Mouse (Mus musculus) MEL-GATA-1-ER (cell line): ENCODE measurements around the gene Csad.

Source experiments
- DNase-seq: peaks from one replicate; pipeline ENCODE4 v3.0.0-alpha.2; 2012; ENCODE audit warnings: low read depth; ENCODE audit errors: extremely low read depth

Gene Csad

GRCm38 (mm10) chr15:102202971-102203834 lies 1.3 kb downstream of the Csad start, which contains the start of gene Zfp740:
Gene Zfp740, plus strand, starts transcription at chr15:102203249.
- DNase-seq, result peak; percentile 90

DNA sequence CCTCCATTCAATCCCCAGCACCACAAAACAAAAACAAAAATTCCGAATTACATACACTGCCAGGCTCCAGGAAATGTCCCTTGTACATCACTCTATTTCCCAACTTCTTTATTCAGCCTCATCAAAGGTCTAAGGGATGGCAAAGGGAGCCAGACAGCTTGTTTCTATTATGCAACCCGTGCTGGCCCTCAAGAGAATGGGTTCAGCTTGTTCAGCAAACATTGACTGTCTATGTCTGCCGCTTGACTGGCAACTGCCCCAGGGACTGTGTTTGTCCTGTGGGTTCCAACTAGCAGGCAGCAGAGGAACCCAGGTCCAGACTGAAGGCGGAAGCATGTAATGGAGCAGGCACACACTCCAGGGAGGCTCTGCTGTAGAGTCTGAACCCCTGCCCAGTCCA lies 5.7 kb downstream of the Csad start:
- no peak for DNase-seq

GRCm38 (mm10) chr15:102195373-102195772 lies 9.2 kb downstream of the Csad start:
- no peak for DNase-seq

DNA sequence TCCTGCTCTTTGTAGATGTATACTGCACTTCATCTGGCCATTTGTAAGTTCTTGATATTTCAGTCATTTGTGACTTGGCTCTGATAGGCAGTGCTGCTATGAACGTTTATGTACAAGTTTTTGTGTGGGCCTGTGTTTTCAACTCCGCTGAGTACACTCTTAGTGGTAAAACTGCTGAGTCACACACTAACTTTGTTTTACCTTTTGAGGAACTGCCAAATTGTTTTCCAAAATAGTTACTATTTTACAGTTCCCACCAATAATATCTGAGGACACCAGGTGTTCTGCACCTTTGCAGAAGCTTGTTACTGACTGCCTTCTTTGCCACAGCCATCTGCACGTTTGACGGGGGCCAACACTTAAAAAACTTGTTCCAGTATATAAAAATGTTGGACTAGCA lies 10.1 kb downstream of the Csad start:
- peak; percentile 26 for DNase-seq

- no peak for DNase-seq
Measured at GRCm38 (mm10) chr15:102193652-102194051, 10.9 kb downstream of the Csad start.

- no peak for DNase-seq
Measured at GRCm38 (mm10) chr15:102192820-102193386, 11.6 kb downstream of the Csad start.

- no peak for DNase-seq
Measured at GRCm38 (mm10) chr15:102192271-102192812, 12.2 kb downstream of the Csad start.

- no peak for DNase-seq
Measured at GRCm38 (mm10) chr15:102191699-102192098, 12.8 kb downstream of the Csad start.

DNA sequence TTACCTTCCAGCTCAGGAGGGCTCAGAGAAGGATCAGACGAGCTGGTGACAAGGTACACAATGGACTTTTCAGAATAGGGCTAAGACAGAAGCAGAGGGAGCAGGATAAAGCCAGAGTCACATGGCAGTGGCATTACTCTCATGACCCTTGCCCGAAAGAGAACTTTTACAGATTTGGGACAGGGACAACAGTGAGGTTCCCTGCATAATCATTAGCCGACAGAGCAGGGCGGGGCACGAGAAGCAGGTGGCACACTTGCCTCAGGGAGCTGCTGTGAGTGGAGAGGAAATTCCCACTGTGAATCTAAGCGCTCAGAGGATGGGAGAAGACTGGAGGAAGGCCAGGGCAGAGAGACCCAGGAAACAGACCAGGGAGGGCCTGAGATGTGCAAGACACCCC lies 15.6 kb downstream of the Csad start:
- no peak for DNase-seq

DNA sequence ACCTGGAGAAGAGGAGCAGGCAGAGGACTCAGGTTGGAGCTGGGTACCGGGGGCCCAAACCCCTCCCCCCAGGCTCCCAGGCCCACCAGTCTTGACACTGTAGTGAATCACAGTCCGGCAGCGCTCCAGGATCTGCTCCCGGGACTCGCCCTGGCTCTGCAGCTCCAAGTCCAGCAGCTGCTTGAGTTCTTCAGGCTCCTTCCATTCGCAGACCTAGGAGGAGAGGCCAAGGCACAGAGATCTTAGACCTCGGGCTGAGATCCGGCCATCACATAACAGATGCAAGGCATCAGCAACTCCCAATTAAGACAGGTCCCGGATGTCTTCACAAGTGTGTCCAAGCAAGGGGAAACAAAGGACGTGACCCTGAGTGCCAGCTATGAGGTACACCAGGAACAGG lies 16.4 kb downstream of the Csad start:
- no peak for DNase-seq

DNA sequence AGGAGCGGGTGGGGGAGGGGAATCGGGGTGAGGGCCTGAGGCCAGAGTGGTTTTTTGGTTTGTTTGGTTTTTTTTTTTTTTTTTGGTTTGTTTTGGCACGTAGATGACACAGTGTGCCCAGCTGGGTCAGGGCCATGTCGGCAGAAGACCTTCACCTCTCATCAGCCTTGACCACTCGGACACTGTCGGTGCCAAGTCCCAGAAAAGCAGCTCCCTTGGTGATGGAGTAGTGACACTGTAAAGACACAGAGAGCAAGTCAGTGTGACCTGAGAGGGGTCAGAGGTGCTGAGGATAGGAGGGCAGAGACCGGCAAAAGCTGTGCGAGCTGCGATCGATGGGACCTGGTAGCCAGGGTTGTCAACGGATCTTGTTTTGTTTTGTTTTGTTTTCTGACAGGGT lies 18.3 kb downstream of the Csad start:
- DNase-seq, result no peak

DNA sequence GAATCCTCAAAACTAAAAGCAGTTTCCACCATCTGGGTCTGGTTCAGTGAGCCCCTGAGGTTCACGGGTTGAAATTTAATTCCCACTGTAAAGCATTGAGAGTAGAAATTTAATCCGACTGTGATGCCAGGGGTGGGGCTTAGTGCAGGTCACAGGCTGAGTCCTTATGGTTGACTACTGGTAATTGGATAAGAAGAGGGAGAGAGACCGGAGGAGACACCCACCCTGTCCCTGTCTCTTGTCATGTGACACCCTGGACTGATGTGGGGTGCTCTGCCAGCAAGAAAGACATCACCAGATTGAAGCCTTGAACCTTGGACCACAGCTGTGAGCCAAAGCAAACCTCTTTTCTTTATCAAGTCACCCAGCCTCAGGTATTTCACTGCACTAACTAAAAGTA lies 21.4 kb downstream of the Csad start:
- no peak for DNase-seq

- DNase-seq, result no peak
Measured at GRCm38 (mm10) chr15:102179924-102180323, 24.6 kb downstream of the Csad start.

- DNase-seq, result no peak
Measured at GRCm38 (mm10) chr15:102179106-102179505, 25.4 kb downstream of the Csad start.

DNA sequence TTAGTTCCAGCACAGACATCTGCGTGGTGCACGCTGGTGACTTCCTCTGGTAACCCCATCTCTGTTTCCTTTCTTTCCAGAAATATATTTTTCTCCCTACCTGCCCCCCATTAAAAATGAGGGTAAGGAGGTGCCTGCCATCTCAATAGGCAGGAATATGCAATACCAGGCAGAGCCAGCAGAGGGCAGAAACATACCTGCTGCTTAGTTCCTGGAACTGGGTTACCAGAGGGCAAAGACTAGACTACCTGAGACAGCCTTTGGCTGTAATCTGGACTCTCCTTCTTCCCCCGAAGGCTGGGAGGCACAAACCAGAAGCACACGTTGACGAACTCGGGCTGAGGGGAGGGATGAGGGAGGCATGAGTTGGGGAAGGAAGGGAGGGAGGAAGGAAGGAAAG lies 26.2 kb downstream of the Csad start:
- DNase-seq, result peak; percentile 47

DNA sequence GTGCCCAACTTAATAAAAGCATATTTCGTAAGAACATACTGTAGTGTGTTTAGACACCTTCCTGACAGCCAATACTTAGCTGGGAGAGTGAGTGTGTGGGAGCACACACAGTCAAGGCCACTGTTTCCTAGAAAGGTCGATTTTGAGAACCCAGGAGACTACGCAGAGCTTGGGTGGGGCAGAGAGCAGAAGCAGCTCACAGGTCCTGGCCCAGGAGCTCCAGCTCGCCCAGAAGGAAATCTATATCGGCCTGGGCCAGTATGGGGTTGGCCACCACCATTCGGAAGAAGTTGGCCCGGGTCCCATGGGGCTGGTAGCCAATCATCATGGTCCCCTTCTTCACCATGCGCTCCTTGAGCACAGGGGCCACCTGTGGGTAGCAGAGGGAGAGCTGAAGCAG lies 27.1 kb downstream of the Csad start:
- DNase-seq, result no peak

DNA sequence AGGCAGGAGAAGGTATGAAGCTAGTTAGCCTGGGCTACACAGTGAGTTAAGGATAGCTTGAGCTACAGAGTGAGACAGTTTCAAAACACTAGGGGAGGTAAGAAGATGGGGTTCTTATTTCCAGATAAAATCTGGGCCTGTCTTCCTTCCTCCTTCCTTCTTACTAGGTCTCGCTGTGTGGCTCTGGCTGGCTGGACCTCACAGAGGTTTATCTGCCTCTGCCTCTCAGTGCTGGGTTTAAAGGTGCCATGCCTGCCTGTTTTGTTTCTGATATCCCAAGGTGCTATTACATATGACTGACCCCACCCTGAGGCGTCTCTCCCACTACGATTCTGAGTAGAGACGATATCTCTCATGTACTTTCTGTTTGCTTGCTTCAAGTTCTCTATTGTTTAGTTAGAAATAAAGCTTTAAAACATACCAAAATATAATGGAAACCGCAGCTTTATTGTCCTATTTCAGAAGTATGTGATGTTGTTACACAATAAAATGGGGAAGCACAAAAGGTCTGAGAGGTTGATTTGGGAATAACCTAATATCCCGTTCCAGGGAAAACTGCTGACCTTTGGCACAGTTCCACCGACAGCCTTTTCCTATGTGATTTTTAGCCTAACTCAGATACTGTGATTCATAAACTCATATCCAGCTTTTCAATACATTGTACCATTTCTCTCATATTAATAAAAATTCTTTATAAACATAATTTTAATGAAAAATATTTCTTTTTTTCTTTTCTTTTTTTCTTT lies 27.8 kb downstream of the Csad start:
- DNase-seq, result peak; percentile 36

DNA sequence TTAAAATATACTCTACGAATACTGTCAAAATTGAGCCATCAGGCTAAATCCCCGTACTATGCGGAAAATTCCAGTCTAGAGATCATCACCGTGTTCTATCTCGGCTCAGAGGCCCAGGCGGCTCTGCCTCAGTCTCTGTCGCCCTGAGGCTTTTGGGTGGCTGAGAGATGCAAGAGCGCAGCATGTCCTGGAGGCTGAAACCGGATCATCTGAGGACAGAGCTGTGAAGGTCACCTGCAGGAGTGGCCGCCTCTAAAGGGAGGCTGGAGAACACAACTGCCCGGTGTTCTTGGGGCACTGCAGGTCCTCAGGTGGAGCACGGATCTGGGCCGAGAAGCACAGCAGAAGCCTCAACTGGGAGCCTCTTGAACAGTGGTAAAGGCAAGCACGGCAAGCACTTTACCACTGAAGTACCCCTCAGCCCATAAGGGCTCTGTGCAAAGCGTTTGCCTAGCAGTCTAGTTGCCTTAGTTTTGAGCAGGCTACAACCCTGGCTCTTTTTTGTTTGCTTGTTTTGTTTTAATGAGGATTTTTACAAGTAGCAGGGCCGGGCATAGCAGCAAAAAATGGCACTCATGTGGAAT lies 28.7 kb downstream of the Csad start:
- no peak for DNase-seq

DNA sequence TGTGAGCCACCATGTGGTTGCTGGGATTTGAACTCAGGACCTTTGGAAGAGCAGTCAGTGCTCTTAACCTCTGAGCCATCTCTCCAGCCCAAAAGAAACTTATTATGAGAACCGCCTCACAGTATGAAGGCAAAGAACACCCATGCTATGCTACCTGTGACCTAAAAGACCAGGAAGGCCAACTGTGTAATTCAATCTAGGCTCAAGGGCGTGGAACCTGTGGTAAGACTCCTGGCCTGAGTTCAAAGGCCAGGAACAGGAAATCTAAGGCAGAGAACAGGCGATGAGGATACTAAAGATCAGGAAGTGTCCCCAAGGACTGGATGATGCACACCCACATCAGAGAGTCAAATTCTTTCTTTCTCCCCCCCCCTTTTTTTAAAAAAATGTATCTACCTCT lies 30.9 kb downstream of the Csad start:
- no peak for DNase-seq

GRCm38 (mm10) chr15:102169064-102169463 lies 35.5 kb downstream of the Csad start:
- no peak for DNase-seq

DNA sequence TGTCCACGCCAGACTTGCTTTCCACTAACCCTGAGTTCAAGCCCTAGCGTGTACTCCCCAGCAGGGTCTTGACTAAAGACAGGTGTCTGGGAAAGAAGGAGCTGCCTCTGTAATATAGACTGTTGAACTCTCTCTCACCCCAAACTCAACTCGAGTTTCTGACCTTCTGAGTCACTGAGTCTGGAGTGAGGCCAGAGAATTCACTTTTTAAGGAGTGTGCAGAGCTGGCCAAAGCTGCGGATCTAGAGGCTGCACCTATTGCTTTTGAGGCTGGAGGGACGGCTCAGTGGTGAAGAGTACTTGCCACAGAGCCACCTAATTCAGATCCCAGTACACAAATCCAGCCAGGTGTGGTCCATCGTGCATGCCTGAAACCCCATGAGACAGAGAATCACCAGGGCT lies 36.9 kb downstream of the Csad start:
- DNase-seq, result no peak
